Mouse (Mus musculus): ENCODE measurements at regions not wholly inside any gene's neighbourhood (a gene's known extent, or its start where the extent isn't known, plus 50 kb on each side); places are given as distances from the start of the nearest gene placed in this dataset.

DNA sequence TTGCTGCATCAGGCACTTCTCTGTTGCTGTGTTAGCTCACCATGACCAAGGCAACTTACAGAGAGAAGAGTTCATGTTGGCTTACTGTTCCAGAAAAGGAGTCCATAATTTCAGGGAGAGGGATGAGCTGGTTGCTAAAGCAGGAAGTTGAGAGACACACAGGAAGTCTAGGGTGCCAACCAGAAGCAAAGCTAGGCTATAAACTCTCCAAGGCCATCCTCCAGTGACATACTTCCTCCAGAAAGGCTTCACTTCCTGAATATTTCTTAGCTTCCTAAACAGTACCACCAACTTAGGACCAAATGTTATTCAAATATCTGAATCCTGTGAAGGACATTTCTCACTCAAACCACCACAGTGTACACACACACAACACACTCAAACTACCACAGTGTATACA is 2010.6 kb downstream of the A830018L16Rik start:
- H3K4me1 ChIP-seq: peaks cover 7% of the 10 kb centered on the region; the same call in 1 of the 2 replicates
- H3K27me3 ChIP-seq: no peaks in the 10 kb centered on the region
- no peak overlapping the region for H3K9ac ChIP-seq
- H3K4me3 ChIP-seq: no peak overlapping the region
- no peaks in the 10 kb centered on the region for H3K36me3 ChIP-seq
- H3K4me2 ChIP-seq (replicated peaks): no peak overlapping the region
- no peak overlapping the region for H3K27ac ChIP-seq
- H3K9me3 ChIP-seq: no peaks in the 10 kb centered on the region
- ATAC-seq (ENCODE audit: insufficient number of reproducible peaks, insufficient read depth, low FRiP score, low TSS enrichment): no peak

DNA sequence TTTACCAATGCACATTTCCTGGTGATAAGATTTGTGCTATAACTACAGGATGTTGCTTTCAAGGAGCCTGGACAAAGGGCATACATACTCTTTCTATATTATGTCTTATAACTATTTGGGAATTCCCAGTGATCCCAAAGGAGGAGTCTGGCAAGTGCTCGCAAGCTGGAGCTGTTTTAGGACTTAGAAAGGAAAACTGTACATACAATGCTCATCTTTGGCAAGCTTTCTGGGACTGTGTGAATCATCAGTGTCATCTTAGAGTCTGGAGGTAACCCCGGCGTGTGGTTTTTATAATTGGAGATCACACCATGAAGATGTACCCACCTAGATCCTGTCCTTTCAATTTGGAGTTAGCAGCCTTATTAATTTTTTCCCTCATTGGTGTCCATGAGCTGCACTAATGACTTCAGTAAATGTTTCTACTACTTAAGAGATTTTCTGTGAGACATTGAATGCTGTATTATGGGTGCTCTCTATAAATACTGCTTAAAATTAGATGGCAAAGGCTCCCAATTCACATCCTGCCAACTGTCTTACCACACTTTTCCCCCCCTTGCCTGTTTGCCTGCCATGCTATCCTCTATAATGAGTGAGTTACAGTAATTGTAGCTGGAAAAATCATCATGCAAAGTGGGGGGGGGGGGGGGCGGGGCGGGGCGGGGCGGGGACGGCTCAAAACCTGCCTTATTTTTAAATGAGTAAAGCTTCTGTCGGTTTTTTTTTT is 2011.9 kb downstream of the A830018L16Rik start:
- Histone ChIP-seq H3K9ac (no peak overlapping the region), H3K27ac (no peak overlapping the region), H3K9me3 (no peaks in the 10 kb centered on the region), H3K36me3 (no peaks in the 10 kb centered on the region), H3K4me2 (replicated peaks) (peak overlapping the region; percentile 51), H3K27me3 (no peaks in the 10 kb centered on the region), H3K4me1 (peaks cover 7% of the 10 kb centered on the region; the same call in 1 of the 2 replicates), H3K4me3 (peak overlapping the region; percentile 36)
- ATAC-seq (ENCODE audit: insufficient number of reproducible peaks, insufficient read depth, low FRiP score, low TSS enrichment): no peak
- 33% methylated on average over 7 of the region's 9 CpGs for WGBS

DNA sequence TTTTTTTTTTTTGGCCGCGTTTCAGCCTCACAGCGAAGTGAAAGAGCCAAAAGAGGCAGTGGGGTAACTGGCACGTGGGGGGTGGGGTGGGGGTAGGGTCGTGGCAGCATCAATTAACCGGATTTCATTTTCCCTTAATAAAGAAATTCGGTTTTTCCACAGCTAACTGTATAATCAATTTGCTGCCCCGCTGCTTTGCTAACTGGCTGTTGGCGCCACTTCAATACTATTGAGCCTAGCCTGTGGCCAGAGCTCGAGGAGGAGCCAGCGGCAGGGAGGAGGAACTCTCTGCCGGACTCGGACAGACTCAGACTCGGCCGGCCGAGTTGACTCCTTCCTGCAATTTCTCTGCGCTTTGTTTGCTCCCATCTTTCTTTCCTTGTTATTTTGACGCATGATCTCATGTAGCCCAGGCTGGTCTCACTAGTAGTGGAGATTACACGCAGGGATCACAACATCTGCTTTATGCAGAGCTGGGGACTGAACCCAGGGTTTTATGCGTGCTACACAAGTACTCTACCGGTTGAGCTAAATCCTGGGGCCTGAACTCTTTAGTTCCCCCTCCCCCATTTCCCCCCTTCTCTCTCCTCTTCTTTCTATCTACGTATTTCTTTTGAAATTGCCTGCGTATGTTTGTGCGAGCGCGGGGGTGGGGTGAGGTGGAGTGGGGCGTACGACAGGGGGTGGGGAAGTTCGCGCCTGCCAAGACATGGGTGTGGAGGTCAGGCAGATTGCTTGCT is 2012.6 kb downstream of the A830018L16Rik start:
- Histone ChIP-seq H3K4me1 (peaks cover 7% of the 10 kb centered on the region; the same call in 1 of the 2 replicates), H3K27ac (0 out of 2 replicates have a peak overlapping the region, but pooled peaks have one; percentile 37), H3K36me3 (no peaks in the 10 kb centered on the region), H3K4me2 (replicated peaks) (peak overlapping the region; percentile 51), H3K9me3 (no peaks in the 10 kb centered on the region), H3K9ac (0 out of 2 replicates have a peak overlapping the region, but pooled peaks have one; percentile 13), H3K27me3 (no peaks in the 10 kb centered on the region), H3K4me3 (peak overlapping the region; percentile 36)
- ATAC-seq (ENCODE audit: insufficient number of reproducible peaks, insufficient read depth, low FRiP score, low TSS enrichment): peak; percentile 74
- WGBS: 6% methylated on average over 30 of the region's 30 CpGs

DNA sequence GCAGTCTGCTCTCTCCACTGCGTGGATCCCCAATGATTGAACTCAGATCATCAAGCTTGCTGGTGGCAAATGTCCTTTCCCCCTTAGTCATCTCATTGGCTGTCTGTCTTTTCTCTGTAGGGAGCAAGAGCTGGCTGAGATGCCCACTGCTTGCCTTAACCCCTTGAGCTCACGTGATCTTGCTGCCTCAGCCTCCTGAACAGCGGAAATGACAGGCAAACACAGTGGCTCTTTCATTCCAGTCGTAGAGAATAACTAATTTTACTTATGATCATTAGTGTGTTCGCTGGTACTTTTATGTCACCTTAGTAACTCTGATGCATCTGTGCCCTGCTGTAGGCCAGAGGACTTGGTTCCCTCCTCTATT is 2013.1 kb downstream of the A830018L16Rik start:
- 61% methylated on average over 5 of the region's 5 CpGs for WGBS
- 0 out of 2 replicates have a peak overlapping the region, but pooled peaks have one; percentile 12 for H3K27ac ChIP-seq
- H3K36me3 ChIP-seq: no peaks in the 10 kb centered on the region
- H3K4me3 ChIP-seq: peak overlapping the region; percentile 36; the same call in 1 of the 2 replicates
- H3K4me1 ChIP-seq: peaks cover 7% of the 10 kb centered on the region; the same call in 1 of the 2 replicates
- peak overlapping the region; percentile 51 for H3K4me2 ChIP-seq (replicated peaks)
- no peak for ATAC-seq (ENCODE audit: insufficient number of reproducible peaks, insufficient read depth, low FRiP score, low TSS enrichment)
- H3K27me3 ChIP-seq: no peaks in the 10 kb centered on the region
- no peak overlapping the region for H3K9ac ChIP-seq
- no peaks in the 10 kb centered on the region for H3K9me3 ChIP-seq

DNA sequence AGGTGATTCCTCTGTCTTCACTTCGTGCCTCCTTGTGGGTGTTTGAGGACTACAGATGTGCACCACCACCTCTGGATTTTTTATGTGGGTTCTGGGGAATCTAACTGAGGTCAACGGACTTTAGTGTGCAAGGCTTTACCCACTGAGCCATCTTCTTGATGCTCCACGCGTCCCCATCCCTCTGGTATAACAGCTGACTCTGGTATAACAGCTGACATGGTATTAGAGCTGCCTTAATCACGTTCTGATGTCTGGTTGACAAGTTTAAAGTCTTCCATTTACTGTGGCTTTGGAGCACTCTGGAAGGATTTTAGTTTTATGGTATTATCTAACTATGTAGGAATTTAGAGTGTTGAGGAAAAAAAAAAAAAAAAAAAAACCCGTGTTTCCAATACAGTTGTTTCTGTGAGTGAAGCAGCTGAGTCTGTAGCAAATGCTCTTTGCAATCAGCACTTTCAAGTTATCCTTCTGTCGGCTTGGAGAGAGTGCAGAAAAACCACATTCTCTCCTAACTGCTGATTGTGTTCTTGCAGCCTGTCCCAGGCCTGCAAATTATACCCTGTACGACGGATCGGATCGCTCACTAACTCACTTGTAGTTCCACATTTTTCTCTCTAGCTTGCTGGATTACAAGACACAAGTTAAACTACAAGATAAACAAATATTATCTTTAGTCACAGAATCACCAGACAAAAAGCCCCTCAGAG is 2013.7 kb downstream of the A830018L16Rik start:
- no peak overlapping the region for H3K4me2 ChIP-seq (replicated peaks)
- H3K27ac ChIP-seq: no peak overlapping the region
- 59% methylated on average over 11 of the region's 11 CpGs for WGBS
- H3K36me3 ChIP-seq: no peaks in the 10 kb centered on the region
- no peaks in the 10 kb centered on the region for H3K27me3 ChIP-seq
- ATAC-seq (ENCODE audit: insufficient number of reproducible peaks, insufficient read depth, low FRiP score, low TSS enrichment): no peak
- no peak overlapping the region for H3K4me3 ChIP-seq
- no peak overlapping the region for H3K9ac ChIP-seq
- no peaks in the 10 kb centered on the region for H3K9me3 ChIP-seq
- H3K4me1 ChIP-seq: peaks cover 7% of the 10 kb centered on the region; the same call in 1 of the 2 replicates

DNA sequence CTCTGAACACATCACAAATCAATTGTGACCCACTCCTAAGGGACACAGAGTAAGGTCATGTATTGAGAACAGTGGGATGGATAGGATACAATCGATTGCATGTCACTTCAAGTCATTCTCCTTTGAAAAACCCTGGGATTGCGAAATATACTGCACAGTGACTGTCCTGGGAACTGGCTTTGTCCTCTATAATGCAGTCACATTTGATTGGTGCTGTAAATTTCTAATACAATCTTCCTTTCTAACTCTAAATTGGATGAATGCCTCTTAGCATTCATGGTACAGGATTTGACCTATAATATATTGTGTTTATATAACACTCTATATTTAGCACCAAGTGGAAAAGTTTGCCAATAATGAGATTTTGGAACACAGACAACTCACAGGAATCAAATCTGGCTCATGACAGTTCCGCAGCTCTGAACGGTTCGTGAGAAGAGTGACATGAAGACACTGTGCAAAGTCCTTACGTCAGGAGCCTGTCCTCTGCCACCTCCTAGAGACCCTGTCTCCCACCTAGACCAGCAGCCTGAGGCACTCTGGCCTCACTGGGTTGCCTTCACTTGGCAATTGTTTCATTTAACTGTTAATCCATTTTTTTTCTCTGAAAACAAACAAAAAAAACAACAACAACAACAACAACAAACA is 2024.0 kb downstream of the A830018L16Rik start:
- Histone ChIP-seq H3K4me1 (no peaks in the 10 kb centered on the region), H3K4me3 (no peak overlapping the region), H3K27ac (no peak overlapping the region), H3K27me3 (no peaks in the 10 kb centered on the region), H3K9me3 (no peaks in the 10 kb centered on the region), H3K36me3 (no peaks in the 10 kb centered on the region), H3K9ac (no peak overlapping the region), H3K4me2 (replicated peaks) (no peak overlapping the region)
- 77% methylated on average over 6 of the region's 6 CpGs for WGBS
- no peak for ATAC-seq (ENCODE audit: insufficient number of reproducible peaks, insufficient read depth, low FRiP score, low TSS enrichment)

DNA sequence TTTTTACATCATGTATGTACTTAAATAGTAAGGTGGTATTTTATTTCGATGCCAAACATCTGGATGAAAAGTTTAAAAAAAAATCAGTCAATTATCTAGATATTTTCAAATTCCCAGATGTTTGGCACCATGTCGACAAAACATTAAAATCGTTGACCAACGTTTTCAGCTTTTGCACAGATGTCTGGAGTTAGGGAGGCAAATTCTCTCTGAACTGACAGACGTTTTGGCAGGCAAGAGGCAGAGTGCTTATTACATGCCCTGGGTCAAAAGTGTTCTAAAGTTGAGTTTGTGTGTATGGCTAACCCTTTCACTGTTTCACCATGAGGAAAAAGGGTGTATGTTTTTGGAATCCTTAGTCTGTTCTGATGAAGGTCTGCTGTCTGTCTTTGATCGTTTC is 2028.5 kb downstream of the A830018L16Rik start:
- Histone ChIP-seq H3K36me3 (no peaks in the 10 kb centered on the region), H3K27ac (0 out of 2 replicates have a peak overlapping the region, but pooled peaks have one; percentile 1), H3K9me3 (no peaks in the 10 kb centered on the region), H3K4me1 (no peaks in the 10 kb centered on the region), H3K4me2 (replicated peaks) (no peak overlapping the region), H3K4me3 (no peak overlapping the region), H3K27me3 (no peaks in the 10 kb centered on the region), H3K9ac (no peak overlapping the region)
- WGBS: 45% methylated on average over 6 of the region's 6 CpGs
- no peak for ATAC-seq (ENCODE audit: insufficient number of reproducible peaks, insufficient read depth, low FRiP score, low TSS enrichment)

DNA sequence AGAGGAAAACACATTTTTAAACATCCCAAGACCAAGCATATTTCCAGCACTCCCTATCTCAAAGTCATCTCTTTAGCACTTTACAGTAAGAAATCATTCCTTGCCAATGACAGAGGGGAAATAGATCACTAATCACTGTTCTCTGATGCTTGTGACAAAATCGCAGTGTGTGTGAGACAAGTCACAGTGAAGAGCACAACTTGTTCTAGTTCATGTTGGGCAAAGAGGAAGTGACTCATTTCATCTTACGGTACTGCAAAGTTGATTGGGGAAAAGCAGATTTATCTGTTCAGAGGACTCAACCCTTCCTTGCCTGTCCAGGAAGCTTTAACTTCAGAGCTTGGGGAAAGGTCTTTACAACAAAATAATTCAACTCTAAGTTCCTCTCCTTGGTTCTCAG is 2040.6 kb downstream of the A830018L16Rik start:
- Histone ChIP-seq H3K9me3 (no peaks in the 10 kb centered on the region), H3K4me2 (replicated peaks) (no peak overlapping the region), H3K9ac (no peak overlapping the region), H3K4me1 (no peaks in the 10 kb centered on the region), H3K27ac (no peak overlapping the region), H3K36me3 (no peaks in the 10 kb centered on the region), H3K27me3 (no peaks in the 10 kb centered on the region), H3K4me3 (no peak overlapping the region)
- ATAC-seq (ENCODE audit: insufficient number of reproducible peaks, insufficient read depth, low FRiP score, low TSS enrichment): no peak
- 79% methylated on average over 2 of the region's 2 CpGs for WGBS

DNA sequence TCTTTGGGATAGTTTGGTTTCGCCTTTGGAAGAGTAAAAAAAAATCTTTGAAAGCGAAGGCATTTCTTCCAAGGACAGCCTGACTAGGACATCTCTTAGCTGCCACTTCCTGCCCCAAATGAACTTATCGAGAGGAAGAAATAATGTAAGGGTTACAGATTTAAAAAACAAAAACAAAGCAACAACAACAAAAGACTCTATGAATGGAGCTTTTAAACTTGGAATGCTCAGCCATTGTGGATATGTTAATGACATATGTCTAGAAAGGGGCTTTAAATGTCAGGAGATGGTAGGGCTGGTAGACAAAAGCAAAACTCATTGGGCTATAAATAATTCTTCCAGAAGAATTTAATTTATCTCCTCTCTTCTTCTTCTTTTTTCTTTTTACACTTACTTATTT is 2041.7 kb downstream of the A830018L16Rik start:
- Histone ChIP-seq H3K4me3 (no peak overlapping the region), H3K27ac (no peak overlapping the region), H3K9me3 (no peaks in the 10 kb centered on the region), H3K27me3 (no peaks in the 10 kb centered on the region), H3K4me1 (no peaks in the 10 kb centered on the region), H3K36me3 (no peaks in the 10 kb centered on the region), H3K4me2 (replicated peaks) (no peak overlapping the region), H3K9ac (no peak overlapping the region)
- no peak for ATAC-seq (ENCODE audit: insufficient number of reproducible peaks, insufficient read depth, low FRiP score, low TSS enrichment)
- 84% methylated on average over 3 of the region's 3 CpGs for WGBS

DNA sequence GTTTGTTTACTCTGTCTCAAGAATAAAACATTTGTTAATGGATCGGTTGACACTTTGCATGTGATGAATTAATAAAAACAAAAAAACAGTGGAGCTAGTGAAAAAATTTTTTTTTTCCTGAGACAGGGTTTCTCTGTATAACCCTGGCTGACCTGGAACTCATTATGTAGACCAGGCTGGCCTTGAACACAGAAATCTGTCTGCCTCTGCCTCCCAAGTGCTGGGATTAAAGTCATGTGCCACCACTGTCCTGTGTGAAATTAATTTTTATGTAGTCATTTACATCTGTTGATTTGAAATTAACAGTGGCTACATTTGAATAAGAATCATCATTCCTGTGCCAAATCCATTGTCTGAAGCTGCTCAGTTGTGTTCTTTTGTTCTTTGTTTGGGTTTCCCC is 2050.4 kb downstream of the A830018L16Rik start:
- ATAC-seq (ENCODE audit: insufficient number of reproducible peaks, insufficient read depth, low FRiP score, low TSS enrichment): no peak
- 96% methylated on average over 1 of the region's 1 CpGs for WGBS

DNA sequence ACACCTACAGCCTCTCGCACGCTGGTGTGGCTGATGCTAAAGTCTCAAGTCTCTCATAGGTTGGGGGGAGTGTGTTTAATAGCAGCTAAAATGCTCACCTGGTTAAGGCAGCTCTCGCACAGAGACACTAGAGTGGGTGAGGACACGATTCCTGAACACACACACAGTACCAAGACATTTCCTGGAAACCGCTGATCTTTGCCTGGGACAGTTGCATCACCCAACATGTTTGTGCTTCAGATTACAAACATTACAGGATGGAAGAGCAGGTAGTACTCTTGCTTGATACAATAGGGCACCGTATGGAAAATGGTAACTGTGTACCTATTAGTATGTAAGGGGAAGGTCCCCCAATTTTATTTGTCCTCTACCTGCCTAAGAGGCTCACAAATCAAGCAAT is 2053.3 kb downstream of the A830018L16Rik start:
- H3K27me3 ChIP-seq: no peaks in the 10 kb centered on the region
- H3K36me3 ChIP-seq: no peaks in the 10 kb centered on the region
- H3K4me1 ChIP-seq: 0 out of 2 replicates have a peak, but pooled peaks cover 3% of the 10 kb centered on the region
- H3K27ac ChIP-seq: no peak overlapping the region
- no peak overlapping the region for H3K9ac ChIP-seq
- H3K9me3 ChIP-seq: no peaks in the 10 kb centered on the region
- WGBS: 73% methylated on average over 6 of the region's 6 CpGs
- no peak overlapping the region for H3K4me3 ChIP-seq
- no peak for ATAC-seq (ENCODE audit: insufficient number of reproducible peaks, insufficient read depth, low FRiP score, low TSS enrichment)
- H3K4me2 ChIP-seq (replicated peaks): no peak overlapping the region

More for the DNA sequence above, 2050.4 kb downstream of the A830018L16Rik start:
- H3K36me3 ChIP-seq: no peaks in the 10 kb centered on the region
- no peak overlapping the region for H3K4me3 ChIP-seq
- no peak overlapping the region for H3K4me2 ChIP-seq (replicated peaks)
- no peak overlapping the region for H3K27ac ChIP-seq
- 0 out of 2 replicates have a peak, but pooled peaks cover 3% of the 10 kb centered on the region for H3K4me1 ChIP-seq
- 0 out of 2 replicates have a peak, but pooled peaks cover 4% of the 10 kb centered on the region for H3K9me3 ChIP-seq
- H3K27me3 ChIP-seq: no peaks in the 10 kb centered on the region
- H3K9ac ChIP-seq: no peak overlapping the region
